Mouse (Mus musculus) gastrocnemius, adult 2 months (tissue): ENCODE measurements around the gene Parg. TPM values are rescaled to one million over a fixed set of nuclear protein-coding genes. Genes with fewer than 3 reads are reported as not detected.

Experiments used
- DNase-seq: peaks from one replicate; pipeline ENCODE4 v3.0.0; 2022
- H3K27ac ChIP-seq: fragments of 200-600 bp; 2 replicates; pipeline ENCODE4 v1.8.1; 2022; ENCODE audit warnings: mild to moderate bottlenecking
- H3K4me3 ChIP-seq: fragments of 200-600 bp; 2 replicates; pipeline ENCODE4 v1.8.1; 2022; ENCODE audit warnings: mild to moderate bottlenecking, moderate library complexity
- CTCF ChIP-seq: fragments of 200-600 bp; IDR thresholded peaks from 2 replicates; pipeline ENCODE4 v1.8.1; 2022; ENCODE audit warnings: antibody characterized with exemption, mild to moderate bottlenecking, moderate library complexity
- intact Hi-C: fragments of 180-260 bp; cut with DNase I; formaldehyde crosslinking; loops from one replicate; pipeline ENCODE4 v1.15.1; 2025
- total RNA-seq, 2 experiments: library from RNA; stranded (reverse); gene quantifications; 2 replicates each; pipeline ENCODE4 v1.2.3; 2021

The Parg gene
- total RNA-seq, 2 experiments from 2014 or later = 21.4 to 22.0 TPM

DNA sequence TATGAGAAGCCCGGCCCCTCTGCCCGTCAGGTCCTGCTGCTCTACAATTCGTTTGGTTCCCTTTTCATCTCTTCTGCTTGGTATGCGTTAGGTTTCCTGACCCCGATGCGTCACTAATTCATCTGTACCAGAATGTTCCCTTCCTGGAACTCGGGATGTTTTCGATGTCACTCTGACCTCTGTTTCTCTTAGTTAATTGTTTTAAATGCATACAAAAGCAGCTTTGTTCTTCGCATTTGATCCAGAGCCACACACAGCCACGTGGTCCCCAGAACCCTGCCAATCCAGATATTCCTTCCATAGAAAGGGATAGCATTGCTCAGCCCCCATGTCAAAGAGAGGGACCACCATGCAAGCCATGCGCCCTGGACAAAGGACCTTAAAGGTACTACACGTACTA, 99.9 kb downstream of the Parg start:
- intact Hi-C loops = no loop called here
- DNase-seq = no peak
- Histone ChIP-seq H3K27ac (no peak overlapping the region), H3K4me3 (no peak overlapping the region)
- no peak for TF ChIP-seq CTCF

DNA sequence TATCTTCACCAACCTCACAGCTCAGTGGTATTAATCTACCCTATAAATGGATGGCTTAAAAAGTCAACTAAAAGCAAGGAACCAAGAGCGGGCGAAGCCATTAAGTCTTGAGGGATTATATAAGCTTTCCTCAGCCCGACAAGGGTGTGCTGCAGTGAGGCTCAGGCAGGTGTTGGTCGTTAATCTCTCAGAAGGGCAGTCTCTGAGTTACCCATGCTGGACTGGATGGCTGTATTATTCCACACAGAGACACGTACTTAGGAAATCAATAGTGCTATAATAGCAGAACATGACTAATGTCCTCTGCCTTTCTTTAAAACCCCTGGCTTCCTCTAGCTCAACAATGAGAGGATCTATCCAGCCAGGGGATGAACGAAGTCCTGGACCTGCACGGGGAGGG, 100.7 kb downstream of the Parg start:
- DNase-seq = no peak
- no peak for TF ChIP-seq CTCF
- H3K4me3 ChIP-seq = no peak overlapping the region
- intact Hi-C loops = no loop called here
- H3K27ac ChIP-seq = no peak overlapping the region

DNA sequence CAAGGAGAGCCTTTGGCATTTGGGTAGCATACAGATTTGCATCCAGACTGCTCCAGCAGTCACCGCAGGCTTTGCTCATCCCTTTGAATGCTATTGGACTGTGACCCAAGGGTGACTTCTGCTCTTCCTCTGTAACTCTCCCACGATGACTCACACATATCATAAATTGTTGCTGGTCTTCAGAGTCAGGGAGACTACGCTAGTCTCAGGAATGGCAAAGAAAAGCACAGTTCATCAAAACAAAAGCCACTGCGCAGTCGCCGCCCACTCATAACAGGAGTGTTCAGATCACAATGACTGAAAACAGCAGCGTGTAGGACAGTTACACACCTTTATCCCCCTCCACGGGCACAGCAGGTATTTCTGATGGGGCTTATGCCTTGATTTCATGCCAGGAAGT, 103.2 kb downstream of the Parg start:
- no peak for TF ChIP-seq CTCF
- Histone ChIP-seq H3K27ac (no peak overlapping the region), H3K4me3 (no peak overlapping the region)
- intact Hi-C loops = no loop called here
- no peak for DNase-seq

DNA sequence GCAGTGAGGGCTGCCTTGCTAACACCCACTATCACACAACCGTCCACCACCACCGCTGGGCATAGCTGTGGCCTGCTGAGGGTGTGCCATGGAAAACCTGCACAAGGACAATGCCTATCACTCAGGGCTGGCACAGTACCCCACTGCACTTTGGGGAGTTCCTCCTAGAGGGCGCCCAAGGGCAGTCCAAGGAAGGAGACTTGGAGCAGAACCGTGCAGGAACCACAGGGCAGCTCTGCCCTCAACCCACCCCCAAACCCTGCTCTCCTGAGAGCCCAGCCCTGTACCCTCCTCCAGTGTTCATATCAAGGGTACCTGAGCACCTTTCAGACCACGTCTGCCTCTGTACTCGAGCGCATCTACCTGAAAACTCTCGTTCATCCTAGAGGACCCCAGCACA, 108.1 kb downstream of the Parg start:
- Histone ChIP-seq H3K27ac (no peak overlapping the region), H3K4me3 (no peak overlapping the region)
- TF ChIP-seq CTCF = peak; percentile 49
- DNase-seq = no peak
- intact Hi-C loops = no loop called here

DNA sequence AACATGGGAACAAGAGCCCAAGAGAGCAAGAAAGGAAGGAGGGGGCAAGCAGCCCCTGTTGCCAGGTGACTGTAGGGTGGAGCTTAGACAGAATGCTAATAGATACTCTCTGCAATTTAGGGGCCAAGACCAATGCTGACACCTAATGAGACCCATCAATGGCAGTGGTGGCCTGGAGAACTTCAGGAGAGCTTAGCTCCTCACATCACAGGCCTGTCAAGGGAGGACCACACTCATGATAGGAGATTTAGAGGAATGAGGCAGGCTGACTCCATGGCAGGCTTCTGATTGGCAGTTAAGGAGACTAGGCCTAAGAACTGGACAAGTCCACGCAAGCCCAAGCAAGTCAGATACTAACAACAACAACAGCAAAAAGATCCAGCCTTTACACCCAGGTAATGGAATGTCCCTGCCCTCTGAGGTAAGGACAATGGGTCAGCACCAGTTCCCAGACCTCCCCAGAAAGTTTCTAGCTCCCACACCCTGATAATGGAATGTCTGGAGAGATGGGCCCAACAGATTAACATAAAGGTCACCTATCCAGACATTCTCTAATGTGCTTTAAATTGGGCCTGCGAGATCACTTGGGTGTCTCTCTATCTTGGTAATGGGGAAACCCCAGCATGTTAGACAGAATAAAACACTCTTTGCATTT, 109.8 kb downstream of the Parg start:
- no peak overlapping the region for H3K4me3 ChIP-seq
- no peak for DNase-seq
- no peak for TF ChIP-seq CTCF
- intact Hi-C loops = no loop called here
- H3K27ac ChIP-seq = no peak overlapping the region

DNA sequence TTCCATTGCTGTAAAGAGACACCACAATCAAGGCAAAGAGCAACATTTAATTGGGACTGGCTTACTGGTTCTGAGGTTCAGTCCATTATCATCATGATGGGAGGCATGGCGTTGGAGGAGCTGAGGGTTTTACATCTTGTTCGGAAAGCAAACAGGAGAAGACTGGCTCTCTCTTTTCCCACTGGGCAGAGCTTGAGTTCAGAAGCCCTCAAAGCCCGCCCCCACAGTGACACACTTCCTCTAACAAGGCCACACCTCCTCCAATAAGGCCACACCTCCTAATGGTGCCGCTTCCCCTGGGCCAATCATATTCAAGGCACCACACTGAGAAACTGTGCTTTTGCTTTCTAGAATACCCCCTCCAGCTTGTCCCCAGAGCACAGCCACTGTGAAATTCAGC, 116.1 kb downstream of the Parg start:
- H3K4me3 ChIP-seq = no peak overlapping the region
- no peak overlapping the region for H3K27ac ChIP-seq
- no peak for DNase-seq
- intact Hi-C loops = no loop called here
- no peak for TF ChIP-seq CTCF

DNA sequence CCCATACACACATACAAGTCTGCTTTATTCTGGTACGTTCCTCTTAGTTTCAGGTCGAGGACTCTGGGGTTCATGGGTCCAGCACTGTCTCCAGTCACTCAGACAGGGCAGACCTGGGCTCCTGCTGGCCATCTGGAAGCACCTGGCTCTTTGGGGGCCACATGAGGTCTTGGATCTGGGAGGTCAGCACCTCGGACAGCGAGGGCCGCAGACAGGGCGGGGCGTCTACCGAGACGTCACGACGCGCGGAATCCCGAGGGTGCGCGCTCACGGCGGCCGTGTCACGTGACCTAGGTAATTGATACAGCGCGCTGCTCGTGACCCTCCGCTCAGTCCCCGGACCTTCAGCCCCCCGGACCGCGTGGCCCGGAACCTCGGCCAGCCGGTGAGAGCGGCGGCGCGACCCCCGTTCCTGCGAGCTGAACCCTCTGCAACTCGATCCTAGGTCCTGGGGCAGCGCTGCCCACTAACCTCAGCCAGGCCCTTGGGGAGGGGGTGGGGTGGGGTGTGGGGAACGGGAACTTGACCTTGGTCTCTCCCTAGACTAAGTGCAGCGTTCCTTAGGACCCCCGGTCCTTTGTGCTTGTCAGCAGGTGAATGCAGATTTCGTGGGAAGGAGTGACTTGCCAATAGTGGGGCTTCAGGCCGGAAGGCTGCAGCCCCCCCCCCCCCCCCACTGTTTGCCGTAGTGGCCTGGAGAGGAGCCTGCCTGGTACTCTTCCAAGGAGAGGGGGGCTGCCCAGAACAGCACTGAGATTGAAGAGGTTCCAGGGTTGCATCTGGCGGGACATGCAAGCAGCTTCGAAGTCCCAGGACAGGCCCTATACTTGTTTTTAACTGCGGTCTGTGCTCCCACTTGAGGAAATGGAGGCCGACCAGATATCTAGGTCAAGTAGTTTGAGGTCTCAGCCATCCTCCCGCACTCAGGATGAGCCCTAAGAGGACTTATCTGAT, 120.3 kb downstream of the Parg start, which contains the start of gene Ogdhl:
Gene Ogdhl (plus strand): TSS at position 288 of the 954 bp plus-strand sequence.
- Histone ChIP-seq H3K27ac (peak within 1 kb of the TSS; percentile 48; the same call in 1 of the 2 replicates), H3K4me3 (peak within 1 kb of the TSS; percentile 76)
- intact Hi-C loops = no loop called here
- no peak for TF ChIP-seq CTCF
- DNase-seq = peak; percentile 77

DNA sequence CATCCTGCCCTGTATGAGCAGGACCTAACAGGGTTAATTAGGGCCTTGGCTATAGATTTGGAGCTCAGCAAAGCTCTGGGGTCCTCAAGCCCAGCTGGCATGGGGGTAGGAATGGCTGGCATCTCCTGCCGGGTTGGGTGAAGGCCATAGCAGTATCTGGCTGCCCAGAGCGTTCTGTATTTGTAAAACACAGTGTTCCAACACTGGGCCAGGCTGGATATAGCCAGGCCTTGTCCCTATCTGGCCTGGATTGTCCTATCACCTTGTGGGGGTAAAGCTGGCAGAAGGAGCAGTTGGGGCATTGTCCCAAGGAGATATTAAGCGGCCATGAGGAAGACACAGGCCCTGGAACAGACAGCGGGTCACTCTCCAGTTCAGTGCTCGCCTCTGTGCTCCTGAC, 121.5 kb downstream of the Parg start:
- Histone ChIP-seq H3K4me3 (no peak overlapping the region), H3K27ac (no peak overlapping the region)
- DNase-seq = no peak
- intact Hi-C loops = no loop called here
- TF ChIP-seq CTCF = no peak

DNA sequence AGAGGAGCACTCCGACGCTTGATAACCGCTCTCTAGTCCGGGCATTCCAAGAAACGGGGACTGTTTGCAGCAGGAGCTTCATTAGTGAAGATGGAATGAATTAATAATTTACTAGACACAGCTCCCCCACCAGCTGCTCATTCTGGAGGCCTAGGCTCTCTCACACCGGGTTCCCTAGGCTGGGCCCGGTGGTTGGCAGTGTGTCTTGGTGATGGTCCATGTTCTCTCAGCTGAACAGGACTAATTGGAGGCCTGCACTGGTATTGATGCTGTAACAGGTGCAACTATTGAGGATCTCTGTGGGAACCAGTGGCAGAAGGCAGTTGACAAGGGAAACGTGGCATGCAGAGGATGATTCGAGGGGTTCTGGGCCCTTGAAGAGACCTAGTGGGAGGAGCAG, 125.6 kb downstream of the Parg start:
- intact Hi-C loops = no loop called here
- H3K27ac ChIP-seq = no peak overlapping the region
- no peak for TF ChIP-seq CTCF

DNA sequence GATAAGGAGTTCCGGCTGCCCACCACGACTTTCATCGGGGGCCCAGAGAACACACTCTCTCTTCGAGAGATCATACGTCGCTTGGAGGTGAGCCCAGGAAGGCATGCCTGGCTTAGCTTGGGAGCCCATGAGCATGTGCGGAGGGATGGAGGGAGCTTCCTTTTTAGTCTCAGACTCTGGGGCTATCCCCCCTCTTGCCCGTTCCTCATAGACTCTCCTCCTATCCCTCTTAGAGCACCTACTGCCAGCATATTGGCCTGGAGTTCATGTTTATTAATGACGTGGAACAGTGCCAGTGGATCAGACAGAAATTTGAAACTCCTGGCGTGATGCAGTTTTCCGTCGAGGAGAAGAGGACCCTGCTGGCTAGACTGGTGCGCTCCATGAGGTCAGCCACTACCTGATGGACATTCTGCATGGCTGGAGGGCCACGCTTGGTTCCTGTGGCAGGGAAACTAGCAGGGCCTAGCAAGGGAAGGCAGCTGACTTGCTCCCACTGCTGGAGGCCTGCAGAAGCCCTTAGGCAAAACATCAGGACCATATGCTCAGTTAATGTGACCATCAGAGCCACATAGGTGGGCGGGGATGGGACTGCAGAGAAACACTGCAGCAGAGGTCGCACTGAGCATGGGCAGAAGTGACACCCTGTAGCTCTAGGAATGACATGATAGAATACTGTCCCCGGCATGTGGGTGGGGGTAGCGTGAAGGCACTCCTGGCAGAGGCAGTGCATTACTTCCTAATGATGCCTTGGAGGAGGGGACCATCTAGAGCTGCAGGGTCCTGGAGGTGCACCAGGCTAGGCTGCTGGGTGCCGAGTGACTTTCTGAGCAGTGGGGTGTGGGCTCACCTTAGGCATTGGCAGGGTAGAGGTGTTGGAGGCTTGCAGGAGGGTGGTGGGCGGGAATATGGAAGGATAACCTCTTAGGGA, 131.0 kb downstream of the Parg start:
- no peak overlapping the region for H3K27ac ChIP-seq
- no peak overlapping the region for H3K4me3 ChIP-seq
- intact Hi-C loops = no loop called here
- DNase-seq = no peak
- no peak for TF ChIP-seq CTCF

More for the DNA sequence above, 125.6 kb downstream of the Parg start:
- no peak overlapping the region for H3K4me3 ChIP-seq
- DNase-seq = no peak

DNA sequence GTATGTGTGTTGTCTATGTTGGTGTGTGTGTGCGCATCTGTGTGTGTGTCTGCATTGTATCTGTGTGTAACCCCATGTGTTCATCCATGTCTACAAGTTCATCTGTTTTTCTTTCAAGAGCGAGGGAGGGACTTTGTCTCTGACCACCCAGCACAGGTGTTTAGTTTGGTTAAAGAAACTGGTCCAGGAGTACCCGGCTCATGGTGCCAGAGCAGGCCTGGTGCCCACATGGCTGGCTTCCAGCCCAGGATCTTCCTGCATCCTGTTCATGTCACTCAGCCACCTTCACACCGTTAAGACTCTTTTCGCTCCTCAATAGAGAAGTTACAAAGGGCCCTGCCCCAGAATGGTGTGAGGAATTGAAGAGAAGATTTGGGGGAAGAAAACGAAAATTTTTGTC, 134.3 kb downstream of the Parg start:
- H3K4me3 ChIP-seq = no peak overlapping the region

DNA sequence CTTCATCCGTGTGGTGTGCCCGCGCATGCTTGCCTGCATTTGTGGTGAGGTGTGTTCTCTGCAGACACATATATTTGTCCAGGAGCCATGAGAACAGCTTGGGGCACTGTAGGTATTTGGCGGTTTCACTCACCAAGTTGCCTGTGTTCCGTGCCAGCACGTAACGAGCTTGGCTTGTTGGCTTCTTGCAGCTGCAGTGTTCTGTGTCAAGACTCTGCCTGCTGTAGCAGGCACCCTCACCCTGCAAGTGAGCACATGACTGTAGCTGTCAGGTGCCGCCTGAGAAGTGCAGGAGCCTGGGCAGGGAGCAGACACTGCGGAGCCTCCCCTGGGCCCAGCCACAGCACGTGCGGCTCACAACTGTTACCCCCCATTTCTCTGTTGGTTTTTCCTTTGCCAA, 134.8 kb downstream of the Parg start:
- Histone ChIP-seq H3K27ac (no peak overlapping the region), H3K4me3 (no peak overlapping the region)
- TF ChIP-seq CTCF = no peak
- DNase-seq = no peak
- intact Hi-C loops = no loop called here

More for the DNA sequence above, 134.3 kb downstream of the Parg start:
- TF ChIP-seq CTCF = no peak
- intact Hi-C loops = no loop called here
- no peak overlapping the region for H3K27ac ChIP-seq
- DNase-seq = peak; percentile 35
